Mouse (Mus musculus): ENCODE results near the gene Gm30302. TPM values are rescaled to one million over a fixed set of nuclear protein-coding genes. Genes with fewer than 3 reads are reported as not detected.

Gene Gm30302
- total and polyA plus RNA-seq, 3 experiments, result not detected

- no peak for DNase-seq
Observed at GRCm38 (mm10) chr13:49738011-49738410, 60.8 kb downstream of the Gm30302 start.

- no peak for DNase-seq
Observed at GRCm38 (mm10) chr13:49736430-49736829, 62.4 kb downstream of the Gm30302 start.

Other genes with a start within 250 kb of the Gm30302 start
- 1 to 10 TPM; 5.1 to 6.2 TPM for gene Omd, start 216.5 kb downstream of the Gm30302 start, total RNA-seq (2021)
- gene Omd, start 216.5 kb downstream of the Gm30302 start, polyA plus RNA-seq (2012; rRNA removed), result 0.20 TPM in 1 of 2 replicates, not detected in the other
- 10 to 100 TPM; 60.1 to 64.3 TPM for gene Ogn, start 191.0 kb downstream of the Gm30302 start, total RNA-seq (2021)
- 2.1 and 3.2 TPM in 2 replicates for gene Ogn, start 191.0 kb downstream of the Gm30302 start, polyA plus RNA-seq (2012; rRNA removed)
- gene Cenpp, start 146.2 kb downstream of the Gm30302 start, total RNA-seq (2021), result 1 to 10 TPM in 1 of 2 experiments, under 1 TPM in 1; 0.79 to 1.0 TPM
- 0.12 and 0.39 TPM in 2 replicates for gene Cenpp, start 146.2 kb downstream of the Gm30302 start, polyA plus RNA-seq (2012; rRNA removed)
- 10 to 100 TPM; 21.7 to 33.0 TPM for gene Nol8, start 145.9 kb downstream of the Gm30302 start, total RNA-seq (2021)
- 0.19 and 0.22 TPM in 2 replicates for gene Nol8, start 145.9 kb downstream of the Gm30302 start, polyA plus RNA-seq (2012; rRNA removed)
- 10 to 100 TPM; 65.8 to 78.3 TPM for gene Iars, start 116.9 kb downstream of the Gm30302 start, total RNA-seq (2021)
- 6.6 and 9.3 TPM in 2 replicates for gene Iars, start 116.9 kb downstream of the Gm30302 start, polyA plus RNA-seq (2012; rRNA removed)